Mouse (Mus musculus) megakaryocyte, embryonic 14.5 days (primary cell): ENCODE results near the gene Cxcl3.

Experiments used
- FLI1 ChIP-seq: IDR thresholded peaks from 2 replicates; pipeline ENCODE4 v1.6.1; 2012; ENCODE audit warnings: low read length, inconsistent platforms, mixed read lengths
- GATA1 ChIP-seq: IDR thresholded peaks from 3 replicates; pipeline ENCODE4 v1.6.1; 2012; ENCODE audit warnings: mixed read lengths, low read length, inconsistent platforms, borderline replicate concordance

DNA sequence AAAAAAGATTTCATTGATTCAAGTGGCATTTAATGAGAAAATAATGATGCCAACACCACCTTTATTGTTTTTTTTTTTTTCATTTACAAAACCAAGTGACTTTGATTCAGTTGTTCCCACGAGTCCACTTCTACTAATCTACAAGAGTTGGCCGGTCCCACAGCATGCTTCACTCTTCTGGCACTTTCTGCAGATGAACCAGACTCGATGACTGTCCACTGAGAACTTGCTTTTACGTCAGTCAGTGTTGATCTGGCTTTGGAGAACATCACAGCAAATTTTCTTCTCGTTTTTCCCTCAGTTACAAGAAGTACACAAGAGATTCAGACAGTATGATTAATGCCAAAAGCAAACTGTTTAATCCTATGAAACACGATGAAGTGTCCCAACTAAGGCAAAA lies 7.0 kb upstream of the Cxcl3 start:
- TF ChIP-seq GATA1 (no peak), FLI1 (no peak)
